Mouse (Mus musculus): ENCODE results near the gene Crmp1.

DNA sequence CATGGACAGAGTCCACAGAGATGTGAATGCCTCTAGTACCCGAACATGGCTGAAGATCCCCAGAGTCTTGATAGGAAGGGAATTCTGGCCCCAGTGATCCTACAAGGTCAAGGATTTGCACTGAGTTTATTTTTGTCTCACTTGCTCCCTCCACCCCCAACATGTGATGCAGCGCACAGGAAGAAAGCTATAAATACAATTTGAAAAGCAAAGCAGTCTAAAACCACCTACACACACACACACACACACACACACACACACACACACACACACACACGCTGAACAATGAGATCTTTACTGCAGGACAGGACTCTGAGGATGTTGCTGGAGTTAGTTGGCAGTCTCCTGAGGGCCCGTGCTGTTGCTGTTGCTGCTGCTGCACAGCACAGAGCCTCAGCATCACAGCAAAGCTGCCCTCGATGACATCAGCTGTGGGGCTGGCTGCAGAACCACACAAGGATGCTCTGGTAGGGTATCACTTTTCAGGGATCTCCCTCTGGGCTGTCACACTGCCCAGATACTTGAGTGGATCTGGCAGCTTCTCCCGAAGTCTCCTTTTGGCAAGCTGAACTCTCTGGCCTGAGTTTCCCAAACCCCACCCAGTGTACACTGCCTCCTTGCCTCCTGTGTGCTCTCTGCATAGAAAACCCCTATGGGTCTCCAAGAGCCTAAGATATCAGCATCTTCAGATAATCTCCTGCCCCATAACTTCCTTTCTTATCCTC is 13.6 kb upstream of the Crmp1 start:
- TF ChIP-seq POLR2A (IDR thresholded peaks at IDR 0.05; ENCODE audit: extremely low read depth, insufficient read depth, low read length): no peak
- TF ChIP-seq CTCF (IDR thresholded peaks at IDR 0.05; ENCODE audit: extremely low read depth, insufficient read depth, low read length): no peak
